Comparison of ENCODE assay signal across 8 mouse cellular contexts in the genomic region with DNA sequence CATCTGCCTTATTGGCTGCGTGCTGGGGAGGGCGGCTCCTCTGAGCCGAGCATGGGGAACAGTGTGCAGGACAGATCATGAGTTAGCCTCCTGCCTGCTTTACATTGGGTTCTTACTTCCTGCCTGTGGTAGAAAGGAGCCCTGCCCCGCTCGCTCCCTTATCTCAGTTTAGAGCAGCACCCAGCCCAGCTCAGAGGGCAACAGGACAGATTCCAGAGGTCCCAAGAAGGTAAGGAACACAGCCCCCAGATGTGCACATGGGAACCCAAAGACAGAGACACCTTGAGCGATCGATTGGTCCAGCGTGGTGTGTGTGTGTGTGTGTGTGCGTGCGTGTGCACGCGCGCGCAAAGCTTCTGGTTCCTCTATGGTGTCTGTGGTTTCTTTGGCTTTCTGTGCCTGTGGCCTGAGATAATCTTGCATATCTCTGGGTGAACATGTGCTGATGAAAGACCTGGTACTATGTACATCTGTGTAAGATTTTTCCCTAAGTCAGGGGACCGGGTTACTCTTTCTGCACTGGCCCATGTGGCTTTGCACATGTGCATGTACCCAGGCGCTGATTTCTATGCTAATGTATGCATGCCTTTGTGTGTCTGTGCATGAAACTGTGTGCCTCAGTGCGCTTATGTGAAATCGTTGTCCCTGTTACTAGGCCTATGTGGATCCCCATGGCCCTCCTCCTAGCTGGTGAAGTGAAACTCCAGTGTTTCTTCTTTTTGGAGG. TPM values are rescaled to one million over a fixed set of nuclear protein-coding genes. Genes with fewer than 3 reads are reported as not detected.
DNase-seq lines count a peak whose midpoint lies in the region; ATAC-seq and TF ChIP-seq lines count a peak whose summit lies in the region.
"Had no signal": no experiment of that assay in that cellular context is flagged by ENCODE, and none has a peak within 500 bp of the region (broad histone marks: within the 10 kb centered on the region; RNA-seq: fewer than 3 reads in every experiment).

No protein-coding gene starts in this region.

- H3K9ac ChIP-seq in ES-E14 (ENCODE audit: insufficient read depth, low read depth, low read length, poor library complexity, severe bottlenecking): peak overlapping the region; percentile 64
- H3K9ac ChIP-seq in forebrain, embryonic 14.5 days (ENCODE audit: low read length): peak overlapping the region; percentile 32; the same call in 1 of the 2 replicates
- 0 out of 2 replicates have a peak overlapping the region, but pooled peaks have one; percentile 15 for H3K9ac ChIP-seq in liver, embryonic 15.5 days

- H3K4me1 ChIP-seq in ES-E14 (ENCODE audit: control insufficient read depth in 2 of 2, insufficient read depth in 2 of 2, low read length in 2 of 2, poor library complexity in 1 of 2): peaks cover 3 to 20% of the 10 kb centered on the region in 2 experiments
- peaks cover 6% of the 10 kb centered on the region; the same call in 1 of the 2 replicates for H3K4me1 ChIP-seq in forebrain, embryonic 14.5 days (ENCODE audit: control insufficient read depth, insufficient read depth, low read length)
- peaks cover 57% of the 10 kb centered on the region for H3K4me1 ChIP-seq in liver, embryonic 15.5 days (replicated peaks)

- H3K27ac ChIP-seq in ES-E14 (ENCODE audit: insufficient read depth, low read depth, low read length, poor library complexity, severe bottlenecking): peak overlapping the region; percentile 54; the same call in 1 of the 2 replicates
- H3K27ac ChIP-seq in forebrain, embryonic 14.5 days (ENCODE audit: low read depth, low read length): peak overlapping the region; percentile 97
- H3K27ac ChIP-seq in liver, embryonic 15.5 days (replicated peaks): peak overlapping the region; percentile 81
- H3K27ac ChIP-seq: heart, adult 2 months had no signal

- H3K4me3 ChIP-seq in ES-E14 (ENCODE audit: insufficient read depth in 1 of 2, low read depth in 1 of 2, low read length in 2 of 2, poor library complexity in 1 of 2, severe bottlenecking in 1 of 2): peak overlapping the region; percentile 24 to 48; a peak in 3 of 4 replicates
- H3K4me3 ChIP-seq in forebrain, embryonic 14.5 days (ENCODE audit: low read depth, low read length): no peak overlapping the region
- H3K4me3 ChIP-seq in liver, embryonic 15.5 days (replicated peaks): peak overlapping the region; percentile 45
- H3K4me3 ChIP-seq: heart, adult 2 months had no signal

- peak; percentile 80 for DNase-seq in CD4-positive helper T cell, adult 2 months (ENCODE audit: low read depth, low spot score)
- DNase-seq in ES-E14 (ENCODE audit: low read depth, low spot score): no peak
- DNase-seq in forebrain, embryonic 14.5 days (ENCODE audit: low spot score): peak; percentile 88
- peak; percentile 58 to 68 for DNase-seq in spleen, adult 18-20 months
- no peak for DNase-seq in urinary bladder, postnatal 36 days (ENCODE audit: low spot score in 2 of 2)
- no peak for DNase-seq in retina, postnatal 1 day

- H3K27me3 ChIP-seq in forebrain, embryonic 14.5 days (replicated peaks; ENCODE audit: control insufficient read depth, insufficient read depth, low read length): no peaks in the 10 kb centered on the region
- H3K27me3 ChIP-seq in liver, embryonic 15.5 days: no peaks in the 10 kb centered on the region

- H3K36me3 ChIP-seq in ES-E14 (ENCODE audit: control insufficient read depth, insufficient read depth, low read length, poor library complexity, severe bottlenecking): no peaks in the 10 kb centered on the region
- no peaks in the 10 kb centered on the region for H3K36me3 ChIP-seq in forebrain, embryonic 14.5 days (ENCODE audit: control insufficient read depth, insufficient read depth, low read length)
- H3K36me3 ChIP-seq in liver, embryonic 15.5 days (replicated peaks): no peaks in the 10 kb centered on the region

- peak overlapping the region; percentile 32 for H3K4me2 ChIP-seq in forebrain, embryonic 14.5 days (ENCODE audit: low read length)
- H3K4me2 ChIP-seq in liver, embryonic 15.5 days: peak overlapping the region; percentile 67

- 66% methylated on average over 18 of the region's 18 CpGs for WGBS in forebrain, embryonic 14.5 days
- 19% methylated on average over 18 of the region's 18 CpGs for WGBS in liver, embryonic 15.5 days (ENCODE audit: insufficient replicate concordance)

- no peaks in the 10 kb centered on the region for H3K9me3 ChIP-seq in ES-E14 (ENCODE audit: control insufficient read depth, insufficient read depth, low read depth, low read length)
- no peaks in the 10 kb centered on the region for H3K9me3 ChIP-seq in forebrain, embryonic 14.5 days (replicated peaks; ENCODE audit: control insufficient read depth, low read length)
- no peaks in the 10 kb centered on the region for H3K9me3 ChIP-seq in liver, embryonic 15.5 days (replicated peaks)

- peak; percentile 95 for ATAC-seq in forebrain, embryonic 14.5 days
- ATAC-seq in liver, embryonic 15.5 days (ENCODE audit: insufficient read depth): peak; percentile 95

- in situ Hi-C loops in ES-E14 (cut with MboI; ENCODE audit: low sequenced_read_pairs in 2 of 2, unreplicated experiment in 2 of 2): no loop called here

TF ChIP-seq in ES-E14, 5 proteins besides CTCF, POLR2A, EP300 and RAD21:
- TF ChIP-seq ZC3H11A (IDR thresholded peaks at IDR 0.05; ENCODE audit: borderline replicate concordance, low read depth, low read length): no peak
- no peak for TF ChIP-seq ZNF384 (IDR thresholded peaks at IDR 0.05; ENCODE audit: low read depth, low read length)
- TF ChIP-seq HCFC1 (IDR thresholded peaks at IDR 0.05; ENCODE audit: borderline replicate concordance, insufficient read depth, low read length): no peak
- TF ChIP-seq CHD2 (IDR thresholded peaks at IDR 0.05; ENCODE audit: low read depth, low read length): no peak
- no peak for TF ChIP-seq MAFK (IDR thresholded peaks at IDR 0.05; ENCODE audit: insufficient read depth, low read depth, low read length)

RNA-seq across cellular contexts. Expression of a gene that starts 3.6 kb away (rescaled TPM):
- 5.0 and 9.3 TPM in 2 replicates for total RNA-seq in ES-E14 (2012; rRNA removed)
- polyA plus RNA-seq in forebrain, embryonic 14.5 days (2014; fragmentation: Nextera tagmentation; extraction: Ambion mirVana): 0.21 and 0.81 TPM in 2 replicates
- polyA plus RNA-seq in liver, embryonic 15.5 days (2015; fragmentation: Nextera tagmentation; extraction: Ambion mirVana): 1.3 TPM in 2 replicates

RNA-seq across cellular contexts. Expression of a gene that starts 21.8 kb away (rescaled TPM):
- 9.6 and 31.2 TPM in 2 replicates for total RNA-seq in ES-E14 (2012; rRNA removed)
- polyA plus RNA-seq in forebrain, embryonic 14.5 days (2014; fragmentation: Nextera tagmentation; extraction: Ambion mirVana): 10.2 and 14.8 TPM in 2 replicates
- polyA plus RNA-seq in liver, embryonic 15.5 days (2015; fragmentation: Nextera tagmentation; extraction: Ambion mirVana): 1.7 and 2.4 TPM in 2 replicates

RNA-seq across cellular contexts. Expression of a gene that starts 24.4 kb away (rescaled TPM):
- total RNA-seq in ES-E14 (2012; rRNA removed): 344 and 351 TPM in 2 replicates
- polyA plus RNA-seq in forebrain, embryonic 14.5 days (2014; fragmentation: Nextera tagmentation; extraction: Ambion mirVana): 61.1 and 66.1 TPM in 2 replicates
- 22.6 TPM in 2 replicates for polyA plus RNA-seq in liver, embryonic 15.5 days (2015; fragmentation: Nextera tagmentation; extraction: Ambion mirVana)

RNA-seq across cellular contexts. Expression of a gene that starts 31.8 kb away (rescaled TPM):
- 32.4 and 50.2 TPM in 2 replicates for total RNA-seq in ES-E14 (2012; rRNA removed)
- 178 and 181 TPM in 2 replicates for polyA plus RNA-seq in forebrain, embryonic 14.5 days (2014; fragmentation: Nextera tagmentation; extraction: Ambion mirVana)
- polyA plus RNA-seq in liver, embryonic 15.5 days (2015; fragmentation: Nextera tagmentation; extraction: Ambion mirVana): 27.6 and 30.9 TPM in 2 replicates

Comparison
In these comparisons a context has a peak if more than half of its experiments do, and no peak if none do; other contexts are left out.
1. DNase-seq: peak in CD4-positive helper T cell, adult 2 months (single experiment), forebrain, embryonic 14.5 days (single experiment) and spleen, adult 18-20 months (2 of 2); none in ES-E14 (single experiment), urinary bladder, postnatal 36 days (0 of 2) and retina, postnatal 1 day (single experiment).
2. Peak in every context shown above with its lines, with median percentiles within 50 percentile points of each other: H3K27ac ChIP-seq and H3K9ac ChIP-seq.